Mouse (Mus musculus) bone marrow macrophage, adult 2 months (primary cell): Measurements from ENCODE around the gene Rcor3. TPM values are rescaled to one million over a fixed set of nuclear protein-coding genes. Genes with fewer than 3 reads are reported as not detected.

ENCODE experiments used
- H3K27ac ChIP-seq: 2 replicates; pipeline ENCODE4 v1.5.1; 2012; ENCODE audit warnings: low read depth, low read length; ENCODE audit not compliant: insufficient read depth
- H3K4me1 ChIP-seq: 2 replicates; pipeline ENCODE4 v1.6.1; 2012; ENCODE audit warnings: low read length; ENCODE audit not compliant: control insufficient read depth, insufficient read depth
- H3K4me3 ChIP-seq: 2 replicates; pipeline ENCODE4 v1.5.1; 2012; ENCODE audit warnings: mild to moderate bottlenecking, low read length, moderate library complexity; ENCODE audit not compliant: insufficient read depth
- CTCF ChIP-seq: IDR thresholded peaks from 2 replicates; pipeline ENCODE4 v1.5.1; 2012; ENCODE audit warnings: low read depth, mild to moderate bottlenecking, low read length, moderate library complexity
- POLR2A ChIP-seq: IDR thresholded peaks from 2 replicates; pipeline ENCODE4 v1.6.1; 2012; ENCODE audit warnings: mild to moderate bottlenecking, low read depth, low read length, borderline replicate concordance
- polyA plus RNA-seq: library from polyadenylated mRNA; stranded (reverse); fragments of >200 nt; gene quantifications from 2 replicates; pipeline ENCODE4 v1.2.4, GENCODE M21; 2012; ENCODE audit not compliant: missing spikeins, insufficient read depth, insufficient read length

The Rcor3 gene
- polyA plus RNA-seq, 1 experiment, result 27.4 TPM

GRCm38 (mm10) chr1:192052461-192052860, 85.4 kb downstream of the Rcor3 start:
- H3K27ac ChIP-seq, result no peak overlapping the region
- H3K4me3 ChIP-seq, result no peak overlapping the region
- H3K4me1 ChIP-seq, result peaks cover 5% of the 10 kb centered on the region
- no peak for TF ChIP-seq CTCF
- TF ChIP-seq POLR2A, result no peak

Other genes with a start within 250 kb of the Rcor3 start
- 10.1 and 12.3 TPM in 2 replicates for gene Slc30a1, start 231.3 kb downstream of the Rcor3 start, polyA plus RNA-seq
- gene Rd3, start 160.7 kb downstream of the Rcor3 start, polyA plus RNA-seq, result 0.43 TPM in 1 of 2 replicates, not detected in the other
- 27.2 and 29.8 TPM in 2 replicates for gene Traf5, start 45.5 kb downstream of the Rcor3 start, polyA plus RNA-seq
- not detected in 2 replicates for gene Kcnh1, start 52.7 kb upstream of the Rcor3 start, polyA plus RNA-seq